Mouse (Mus musculus) olfactory bulb, adult 2 months (tissue): ENCODE measurements around the gene Xrcc5.

Source experiments
- CTCF ChIP-seq: fragments of 200-500 bp; IDR thresholded peaks from 2 replicates; pipeline ENCODE4 v1.5.1; 2012; ENCODE audit warnings: low read depth, mild to moderate bottlenecking, low read length, moderate library complexity; ENCODE audit not compliant: insufficient read depth
- POLR2A ChIP-seq: fragments of 200-500 bp; IDR thresholded peaks from 2 replicates; pipeline ENCODE4 v1.6.1; 2012; ENCODE audit warnings: mild to moderate bottlenecking, low read depth, low read length, moderate library complexity; ENCODE audit not compliant: insufficient read depth

DNA sequence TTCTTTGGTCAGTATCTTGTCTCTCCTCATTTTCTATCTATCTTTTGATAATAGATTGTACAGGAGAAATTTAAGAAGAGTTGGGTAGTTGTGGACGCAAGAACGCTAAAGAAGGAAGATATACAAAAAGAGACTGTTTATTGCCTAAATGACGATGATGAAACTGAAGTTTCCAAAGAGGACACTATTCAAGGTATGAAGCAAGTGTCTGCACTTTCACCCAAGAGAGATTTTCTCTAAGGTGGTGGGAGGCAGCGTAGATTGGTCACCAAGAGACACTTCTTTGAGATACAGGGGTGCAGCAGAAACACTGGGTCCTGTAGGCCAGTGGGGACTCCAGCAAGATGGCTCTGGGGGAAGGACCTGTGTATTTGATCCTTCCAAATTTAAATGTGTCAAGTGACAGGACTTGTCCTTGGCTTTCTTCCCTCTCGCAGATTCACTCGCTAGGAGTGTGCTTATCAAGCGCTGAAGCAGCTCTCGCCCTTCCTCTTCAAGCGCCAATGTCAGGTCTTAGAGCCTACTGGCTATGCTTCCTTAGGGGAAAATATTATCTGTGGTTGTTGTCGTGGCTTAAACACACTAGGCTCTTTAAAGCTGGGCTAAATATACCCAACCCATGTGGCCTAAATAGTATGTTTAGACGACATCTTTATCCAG is 19.1 kb downstream of the Xrcc5 start:
- TF ChIP-seq CTCF (no peak), POLR2A (no peak)
